Mouse (Mus musculus): ENCODE measurements at regions not wholly inside any gene's neighbourhood (a gene's known extent, or its start where the extent isn't known, plus 50 kb on each side); places are given as distances from the start of the nearest gene placed in this dataset.
"Not testable (repeated sequence)": the region's sequence is repeated elsewhere in the genome, so short reads cannot be mapped to it uniquely, and the experiment has no call there.

DNA sequence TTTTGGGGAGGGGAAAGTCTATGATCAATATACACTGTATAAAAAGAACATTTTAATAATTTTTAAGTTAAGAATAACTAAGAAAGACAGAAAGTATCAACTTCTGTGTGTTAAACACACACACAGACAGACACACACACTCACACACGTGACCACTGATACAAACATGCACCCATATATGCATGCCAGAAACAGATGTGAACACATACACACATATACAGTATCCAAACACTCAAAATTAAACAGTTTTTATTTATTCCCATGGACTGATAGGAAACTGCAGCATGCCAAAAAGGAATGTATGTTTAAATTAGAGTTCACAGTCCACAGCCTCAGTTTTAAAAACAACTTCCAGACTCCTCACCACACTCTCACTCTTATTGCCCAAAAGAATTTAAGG lies 203.4 kb upstream of the Tbl1x start:
- DNase-seq, result no peak

- DNase-seq, result no peak
These were observed 196.4 kb upstream of the Tbl1x start for GRCm38 (mm10) chrX:77314384-77314783.

DNA sequence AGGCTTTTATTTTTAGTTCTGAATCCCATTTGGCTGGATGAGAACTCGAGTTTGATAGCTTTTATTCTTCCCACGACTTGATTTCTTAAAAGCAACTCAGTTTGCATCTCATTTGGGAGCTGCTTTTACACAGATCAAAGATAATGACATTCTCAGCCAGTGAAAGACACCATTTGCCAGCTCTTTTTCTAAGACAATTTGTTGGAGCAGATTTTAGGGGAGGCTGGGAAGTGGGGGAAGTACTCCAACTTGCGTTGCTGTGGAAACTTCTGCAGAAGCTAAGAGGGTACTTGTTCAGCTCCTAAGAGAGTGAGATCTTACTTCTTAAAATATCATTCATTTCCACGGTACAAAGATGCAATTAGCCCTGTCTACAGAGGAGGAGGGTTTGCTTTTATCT lies 187.2 kb upstream of the Tbl1x start:
- no peak for DNase-seq

DNA sequence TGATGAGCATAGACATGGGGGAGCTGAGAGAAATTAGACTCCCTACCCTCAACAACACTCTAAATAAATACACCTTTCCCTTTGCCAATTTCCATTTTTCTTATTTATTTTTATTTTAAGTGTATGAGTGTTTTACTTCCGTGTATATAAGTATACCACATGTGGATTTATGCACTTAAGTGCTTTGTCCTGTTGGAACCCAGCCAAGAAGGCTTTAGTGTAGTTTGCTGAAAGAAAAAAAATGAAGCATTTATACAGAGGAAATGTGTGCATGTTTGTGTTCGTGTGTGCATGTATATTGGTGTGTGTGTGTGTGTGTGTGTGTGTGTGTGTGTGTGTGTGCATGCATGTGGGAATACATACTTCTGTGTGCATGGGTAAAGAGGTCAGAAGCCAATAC lies 157.6 kb upstream of the Tbl1x start:
- DNase-seq, result no peak

GRCm38 (mm10) chrX:77360551-77360950 lies 150.3 kb upstream of the Tbl1x start:
- DNase-seq, result no peak

DNA sequence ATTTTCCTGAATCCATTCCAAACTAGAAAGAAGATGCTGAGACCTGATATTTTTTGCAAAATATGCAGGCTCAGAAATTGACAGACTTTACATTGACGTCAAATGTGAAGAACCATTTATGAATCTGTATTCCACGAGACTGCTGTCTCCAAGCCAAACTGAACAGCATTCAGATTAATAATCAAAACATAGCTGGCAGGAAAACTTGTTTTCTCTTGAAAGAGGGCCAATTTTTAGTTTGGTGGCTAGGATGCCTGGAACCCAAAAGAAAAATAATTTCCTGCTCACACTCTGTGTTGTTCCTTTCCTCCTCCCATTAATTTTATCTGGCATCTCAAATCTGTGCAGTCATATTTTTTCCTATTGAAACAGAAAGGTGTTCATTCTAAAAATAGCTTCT lies 149.7 kb upstream of the Tbl1x start:
- no peak for DNase-seq

- DNase-seq, result no peak
These were observed 147.2 kb upstream of the Tbl1x start for GRCm38 (mm10) chrX:77363657-77364056.

- DNase-seq, result no peak
These were observed 143.5 kb upstream of the Tbl1x start for GRCm38 (mm10) chrX:77367351-77367750.

GRCm38 (mm10) chrX:77387271-77387670 lies 123.5 kb upstream of the Tbl1x start:
- DNase-seq, result no peak

DNA sequence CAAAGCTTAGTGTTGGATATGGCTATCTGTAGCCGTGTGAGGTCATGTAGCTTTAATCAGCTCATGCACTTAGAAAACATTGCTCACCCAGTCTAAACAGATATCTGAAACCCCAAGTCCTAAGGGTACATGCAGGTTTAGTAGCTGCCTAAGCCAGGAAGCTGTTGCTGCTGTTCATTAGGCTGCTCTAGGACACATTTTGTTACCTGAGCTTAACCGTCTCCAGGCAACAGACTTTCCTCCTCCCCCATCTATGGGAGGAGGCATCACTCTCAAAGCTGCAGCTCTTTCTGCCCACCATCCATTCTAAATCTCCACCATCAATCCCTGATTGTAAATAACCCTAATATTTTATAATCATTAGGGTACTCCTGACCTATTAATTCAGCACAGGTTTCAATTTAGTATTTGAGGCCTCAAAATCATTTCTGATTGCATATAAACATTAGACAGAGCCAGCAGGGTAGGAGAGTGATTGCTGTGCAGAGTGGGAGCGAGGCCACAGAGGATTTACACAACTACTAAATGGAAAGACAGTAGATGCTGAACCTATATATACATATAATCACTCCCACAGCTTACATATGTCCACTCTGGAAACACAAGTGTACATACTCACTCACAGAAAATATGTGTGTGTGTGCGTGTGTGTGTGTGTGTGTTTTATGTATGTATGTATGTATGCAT lies 118.9 kb upstream of the Tbl1x start:
- no peak for DNase-seq

DNA sequence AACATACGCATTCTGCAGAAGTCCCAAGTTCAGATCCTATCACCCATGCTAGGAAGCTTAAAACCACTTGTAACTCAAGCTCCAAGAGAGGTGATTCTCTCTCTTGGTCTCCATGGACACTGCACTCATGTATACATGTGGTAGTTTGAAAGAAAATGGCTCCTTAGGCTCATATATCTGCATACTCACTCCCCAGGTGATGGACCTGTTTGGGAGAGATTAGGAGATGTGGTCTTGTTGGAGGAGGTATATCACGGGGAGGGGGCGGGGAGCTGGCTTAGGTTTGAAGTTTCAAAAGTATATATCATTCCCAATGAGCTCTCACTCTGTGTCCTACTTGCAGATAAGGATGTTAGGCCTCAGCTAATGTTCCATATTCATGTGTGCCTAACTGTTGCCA lies 103.9 kb upstream of the Tbl1x start:
- DNase-seq, result no peak

- no peak for DNase-seq
These were observed 102.9 kb upstream of the Tbl1x start for GRCm38 (mm10) chrX:77407925-77408324.

GRCm38 (mm10) chrX:77409370-77409769 lies 101.4 kb upstream of the Tbl1x start:
- DNase-seq, result peak; percentile 96

DNA sequence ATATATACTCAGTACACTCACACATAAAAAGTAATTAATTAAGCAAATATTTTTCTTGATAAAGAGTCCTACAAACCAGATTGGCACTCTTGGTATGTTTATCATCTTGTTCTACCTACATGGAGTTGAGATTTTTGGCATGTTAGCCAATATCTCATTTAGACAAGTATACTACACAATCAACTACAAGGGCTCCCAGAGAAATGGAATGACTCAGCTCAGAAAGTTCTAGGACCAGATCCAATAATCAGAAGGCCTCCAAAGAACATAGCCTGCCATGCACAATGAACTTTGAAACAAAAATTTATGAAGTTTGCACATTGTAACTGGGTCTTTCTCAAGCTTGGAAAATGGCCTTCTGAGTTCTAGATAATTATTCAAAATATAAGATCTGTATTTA lies 100.0 kb upstream of the Tbl1x start:
- DNase-seq, result no peak

DNA sequence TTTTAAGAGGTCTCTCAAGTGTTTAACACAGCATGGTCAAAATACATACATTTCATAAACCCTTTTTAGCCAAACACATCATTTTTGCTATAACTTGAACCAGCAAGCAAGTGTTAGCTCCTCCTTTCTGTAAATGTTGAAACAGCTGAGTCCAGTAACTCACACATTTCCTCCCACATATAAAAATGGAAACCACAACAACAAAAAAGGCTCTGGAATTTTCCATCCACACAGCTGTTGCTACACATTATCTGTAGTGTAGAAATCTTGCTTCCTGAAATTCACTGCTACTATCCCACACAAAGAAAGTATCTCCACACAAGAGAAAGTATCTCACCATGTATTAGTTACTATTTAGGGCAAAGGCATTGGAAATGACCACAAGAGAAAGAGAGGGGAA lies 96.7 kb upstream of the Tbl1x start:
- DNase-seq, result no peak

DNA sequence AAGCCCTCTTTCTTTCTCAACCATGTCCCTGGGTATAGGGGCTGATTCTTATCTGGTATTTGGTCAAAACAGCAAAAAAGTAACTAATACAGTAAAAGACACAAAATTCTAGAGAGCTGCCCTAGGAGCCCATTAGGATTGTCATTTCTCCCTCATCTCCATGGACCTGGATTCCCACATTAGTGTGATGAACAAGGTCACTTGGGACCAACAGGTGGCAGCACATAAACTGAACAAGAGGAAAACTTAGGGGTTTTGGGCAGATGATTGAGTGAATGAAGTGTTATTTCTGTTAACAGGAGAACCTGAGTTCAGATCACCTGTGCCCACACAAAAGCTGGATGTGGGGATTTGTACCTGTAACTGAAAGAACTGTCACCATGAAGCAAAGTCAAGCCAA lies 93.0 kb upstream of the Tbl1x start:
- no peak for DNase-seq

GRCm38 (mm10) chrX:77422206-77422605 lies 88.6 kb upstream of the Tbl1x start:
- no peak for DNase-seq

GRCm38 (mm10) chrX:77424792-77425727 lies 85.8 kb upstream of the Tbl1x start:
- DNase-seq, result no peak

DNA sequence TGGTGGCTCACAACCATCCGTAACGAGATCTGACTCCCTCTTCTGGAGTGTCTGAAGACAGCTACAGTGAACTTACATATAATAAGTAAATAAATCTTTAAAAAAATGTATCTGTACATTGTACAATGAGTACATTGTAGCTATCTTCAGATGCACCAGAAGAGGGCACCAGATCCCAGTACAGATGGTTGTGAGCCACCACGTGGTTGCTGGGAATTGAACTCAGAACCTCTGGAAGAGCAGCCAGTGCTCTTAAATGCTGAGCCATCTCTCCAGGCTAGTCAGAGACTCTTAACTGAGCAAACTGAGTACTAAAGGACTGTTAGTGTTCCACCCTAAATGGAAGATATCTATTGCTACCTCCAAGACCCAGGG lies 85.1 kb upstream of the Tbl1x start:
- DNase-seq, result not testable (repeated sequence)

DNA sequence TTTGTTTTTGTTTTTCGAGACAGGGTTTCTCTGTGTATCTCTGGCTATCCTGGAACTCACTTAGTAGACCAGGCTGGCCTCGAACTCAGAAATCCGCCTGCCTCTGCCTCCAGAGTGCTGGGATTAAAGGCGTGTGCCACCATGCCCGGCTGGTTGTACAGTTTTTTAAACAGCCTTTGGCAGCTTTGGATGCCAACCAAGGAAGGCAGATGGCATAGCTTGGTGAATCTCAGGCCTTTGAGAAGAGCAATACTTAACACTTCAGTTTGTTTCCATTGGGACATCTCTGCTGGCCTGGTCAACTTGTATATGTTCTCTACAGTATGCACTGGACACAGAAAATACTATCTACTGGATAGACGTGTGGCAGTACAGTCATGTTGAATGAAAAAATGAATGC lies 84.0 kb upstream of the Tbl1x start:
- not testable (repeated sequence) for DNase-seq

DNA sequence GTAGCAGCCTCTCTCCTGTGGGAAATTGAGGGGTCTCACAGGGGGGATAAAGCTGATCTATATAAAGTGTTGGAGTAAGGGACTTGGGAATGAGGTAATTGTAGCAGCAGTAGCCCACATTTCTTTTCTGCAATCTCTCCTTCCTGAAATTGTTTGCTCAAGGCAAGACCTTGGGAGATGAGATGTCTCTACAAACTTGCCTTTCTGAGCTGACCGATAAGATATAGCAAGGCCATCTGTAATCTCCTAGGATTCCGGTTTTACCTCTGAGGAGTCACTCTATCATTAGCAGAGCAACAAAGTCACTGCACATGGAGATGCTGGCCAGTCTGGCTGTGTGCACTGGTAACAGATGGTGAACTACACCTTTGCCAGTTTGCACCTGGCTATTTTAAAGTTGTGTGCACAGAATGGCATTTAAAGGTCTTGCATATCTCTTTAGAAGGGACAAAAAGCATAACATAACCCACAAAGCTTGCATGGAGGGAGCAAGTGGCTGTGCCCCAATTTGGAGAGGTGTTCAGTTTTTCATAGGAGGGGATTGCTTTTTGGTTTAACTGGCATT lies 78.7 kb upstream of the Tbl1x start:
- no peak for DNase-seq

GRCm38 (mm10) chrX:77432846-77433810 lies 77.7 kb upstream of the Tbl1x start:
- DNase-seq, result peak; percentile 100

- DNase-seq, result no peak
These were observed 77.0 kb upstream of the Tbl1x start for GRCm38 (mm10) chrX:77433811-77434192.

Data from heart, adult 11 months (tissue).